Mouse (Mus musculus): ENCODE data around the gene Pou3f1. TPM values are rescaled to one million over a fixed set of nuclear protein-coding genes. Genes with fewer than 3 reads are reported as not detected.
A peak's percentile ranks its signal among the peaks of the same experiment; 100 is the strongest.

Gene Pou3f1
- polyA plus RNA-seq, 1 experiment from 2014 or later, result 16.8 TPM

- ATAC-seq (replicated peaks), result no peak
- WGBS, result 41% methylated on average over 1 of the region's 1 CpGs
- H3K36me3 ChIP-seq (replicated peaks), result no peaks in the 10 kb centered on the region
Observed at GRCm38 (mm10) chr4:124626836-124627235, 29.8 kb upstream of the Pou3f1 start.

GRCm38 (mm10) chr4:124631456-124631855 is 25.2 kb upstream of the Pou3f1 start:
- Histone ChIP-seq H3K9ac (no peak overlapping the region), H3K36me3 (replicated peaks) (no peaks in the 10 kb centered on the region), H3K4me1 (peaks cover 5% of the 10 kb centered on the region), H3K4me3 (no peak overlapping the region), H3K4me2 (no peak overlapping the region), H3K27me3 (replicated peaks) (no peaks in the 10 kb centered on the region), H3K27ac (no peak overlapping the region), H3K9me3 (no peaks in the 10 kb centered on the region)
- no peak for ATAC-seq (replicated peaks)
- WGBS, result 67% methylated on average over 4 of the region's 4 CpGs

More at GRCm38 (mm10) chr4:124626836-124627235, 29.8 kb upstream of the Pou3f1 start:
- Histone ChIP-seq H3K4me1 (peaks cover 9% of the 10 kb centered on the region), H3K9me3 (no peaks in the 10 kb centered on the region), H3K9ac (no peak overlapping the region), H3K4me3 (no peak overlapping the region), H3K27me3 (replicated peaks) (no peaks in the 10 kb centered on the region), H3K4me2 (no peak overlapping the region), H3K27ac (no peak overlapping the region)

GRCm38 (mm10) chr4:124632856-124633255 is 23.8 kb upstream of the Pou3f1 start:
- Histone ChIP-seq H3K27ac (no peak overlapping the region), H3K9ac (no peak overlapping the region), H3K4me2 (no peak overlapping the region), H3K4me3 (no peak overlapping the region), H3K4me1 (peaks cover 5% of the 10 kb centered on the region; the same call in 1 of the 2 replicates), H3K36me3 (replicated peaks) (no peaks in the 10 kb centered on the region), H3K27me3 (replicated peaks) (0 out of 2 replicates have a peak, but pooled peaks cover under 1% of the 10 kb centered on the region), H3K9me3 (no peaks in the 10 kb centered on the region)
- no peak for ATAC-seq (replicated peaks)
- 46% methylated on average over 10 of the region's 10 CpGs for WGBS

GRCm38 (mm10) chr4:124633281-124633680 is 23.3 kb upstream of the Pou3f1 start:
- 0 out of 2 replicates have a peak, but pooled peaks cover 2% of the 10 kb centered on the region for H3K27me3 ChIP-seq (replicated peaks)
- H3K36me3 ChIP-seq (replicated peaks), result no peaks in the 10 kb centered on the region
- H3K9ac ChIP-seq, result no peak overlapping the region
- H3K4me2 ChIP-seq, result no peak overlapping the region
- WGBS, result 12% methylated on average over 9 of the region's 9 CpGs
- no peak overlapping the region for H3K27ac ChIP-seq
- H3K4me1 ChIP-seq, result peaks cover 5% of the 10 kb centered on the region; the same call in 1 of the 2 replicates
- ATAC-seq (replicated peaks), result no peak
- H3K4me3 ChIP-seq, result no peak overlapping the region
- no peaks in the 10 kb centered on the region for H3K9me3 ChIP-seq

GRCm38 (mm10) chr4:124639715-124640114 is 16.9 kb upstream of the Pou3f1 start:
- Histone ChIP-seq H3K4me3 (no peak overlapping the region), H3K9ac (no peak overlapping the region), H3K4me2 (peak overlapping the region; percentile 13), H3K4me1 (peaks cover 11% of the 10 kb centered on the region), H3K9me3 (no peaks in the 10 kb centered on the region), H3K27ac (no peak overlapping the region), H3K27me3 (replicated peaks) (0 out of 2 replicates have a peak, but pooled peaks cover 2% of the 10 kb centered on the region), H3K36me3 (replicated peaks) (no peaks in the 10 kb centered on the region)
- no peak for ATAC-seq (replicated peaks)
- WGBS, result 19% methylated on average over 12 of the region's 12 CpGs

GRCm38 (mm10) chr4:124643859-124644258 is 12.7 kb upstream of the Pou3f1 start:
- WGBS, result 92% methylated on average over 9 of the region's 9 CpGs
- no peak for ATAC-seq (replicated peaks)

GRCm38 (mm10) chr4:124644974-124645433 is 11.6 kb upstream of the Pou3f1 start:
- Histone ChIP-seq H3K4me2 (no peak overlapping the region), H3K9me3 (no peaks in the 10 kb centered on the region), H3K4me1 (peaks cover 12% of the 10 kb centered on the region; the same call in 1 of the 2 replicates), H3K4me3 (no peak overlapping the region), H3K27ac (no peak overlapping the region), H3K27me3 (replicated peaks) (0 out of 2 replicates have a peak, but pooled peaks cover 3% of the 10 kb centered on the region), H3K36me3 (replicated peaks) (no peaks in the 10 kb centered on the region), H3K9ac (no peak overlapping the region)
- 21% methylated on average over 3 of the region's 3 CpGs for WGBS
- ATAC-seq (replicated peaks), result no peak

More at GRCm38 (mm10) chr4:124643859-124644258, 12.7 kb upstream of the Pou3f1 start:
- Histone ChIP-seq H3K4me3 (no peak overlapping the region), H3K4me2 (no peak overlapping the region), H3K9ac (no peak overlapping the region), H3K9me3 (no peaks in the 10 kb centered on the region), H3K27me3 (replicated peaks) (0 out of 2 replicates have a peak, but pooled peaks cover 3% of the 10 kb centered on the region), H3K4me1 (peaks cover 21% of the 10 kb centered on the region), H3K36me3 (replicated peaks) (no peaks in the 10 kb centered on the region), H3K27ac (no peak overlapping the region)

GRCm38 (mm10) chr4:124646591-124646990 is 10.0 kb upstream of the Pou3f1 start:
- Histone ChIP-seq H3K9ac (no peak overlapping the region), H3K27ac (no peak overlapping the region), H3K27me3 (replicated peaks) (0 out of 2 replicates have a peak, but pooled peaks cover 3% of the 10 kb centered on the region), H3K36me3 (replicated peaks) (no peaks in the 10 kb centered on the region), H3K4me1 (peaks cover 10% of the 10 kb centered on the region; the same call in 1 of the 2 replicates), H3K4me2 (no peak overlapping the region), H3K4me3 (no peak overlapping the region), H3K9me3 (no peaks in the 10 kb centered on the region)
- WGBS, result 24% methylated on average over 8 of the region's 8 CpGs
- no peak for ATAC-seq (replicated peaks)

- WGBS, result 28% methylated on average over 5 of the region's 5 CpGs
- H3K27me3 ChIP-seq (replicated peaks), result 0 out of 2 replicates have a peak, but pooled peaks cover 3% of the 10 kb centered on the region
- no peak overlapping the region for H3K4me2 ChIP-seq
- H3K9me3 ChIP-seq, result no peaks in the 10 kb centered on the region
- H3K27ac ChIP-seq, result no peak overlapping the region
- no peaks in the 10 kb centered on the region for H3K36me3 ChIP-seq (replicated peaks)
- peaks cover 16% of the 10 kb centered on the region for H3K4me1 ChIP-seq
- no peak for ATAC-seq (replicated peaks)
- H3K4me3 ChIP-seq, result no peak overlapping the region
- H3K9ac ChIP-seq, result no peak overlapping the region
Observed at GRCm38 (mm10) chr4:124647909-124648308, 8.7 kb upstream of the Pou3f1 start.

GRCm38 (mm10) chr4:124652886-124653285 is 3.7 kb upstream of the Pou3f1 start:
- no peaks in the 10 kb centered on the region for H3K36me3 ChIP-seq (replicated peaks)
- peaks cover 16% of the 10 kb centered on the region; the same call in 1 of the 2 replicates for H3K27me3 ChIP-seq (replicated peaks)
- no peaks in the 10 kb centered on the region for H3K9me3 ChIP-seq
- no peak overlapping the region for H3K4me3 ChIP-seq
- H3K4me2 ChIP-seq, result no peak overlapping the region
- WGBS, result 7% methylated on average over 9 of the region's 9 CpGs
- H3K4me1 ChIP-seq, result peaks cover 26% of the 10 kb centered on the region
- ATAC-seq (replicated peaks), result no peak
- H3K27ac ChIP-seq, result no peak overlapping the region
- no peak overlapping the region for H3K9ac ChIP-seq

- Histone ChIP-seq H3K36me3 (replicated peaks) (no peaks in the 10 kb centered on the region), H3K4me3 (peak overlapping the region; percentile 54), H3K9me3 (no peaks in the 10 kb centered on the region), H3K27ac (peak overlapping the region; percentile 70), H3K4me2 (peak overlapping the region; percentile 66), H3K27me3 (replicated peaks) (peaks cover 34% of the 10 kb centered on the region), H3K9ac (peak overlapping the region; percentile 49), H3K4me1 (peaks cover 43% of the 10 kb centered on the region)
- peak; percentile 93 for ATAC-seq (replicated peaks)
- WGBS, result under 1% methylated on average over 70 of the region's 92 CpGs
Observed at GRCm38 (mm10) chr4:124656854-124657650, 445 bp downstream of the Pou3f1 start.

GRCm38 (mm10) chr4:124657781-124658180 is 1.2 kb downstream of the Pou3f1 start:
- Histone ChIP-seq H3K4me3 (peak overlapping the region; percentile 54), H3K4me1 (peaks cover 38% of the 10 kb centered on the region), H3K9ac (peak overlapping the region; percentile 47), H3K27me3 (replicated peaks) (peaks cover 41% of the 10 kb centered on the region), H3K36me3 (replicated peaks) (no peaks in the 10 kb centered on the region), H3K27ac (peak overlapping the region; percentile 70), H3K9me3 (no peaks in the 10 kb centered on the region), H3K4me2 (peak overlapping the region; percentile 66)
- under 1% methylated on average over 56 of the region's 61 CpGs for WGBS
- peak; percentile 25 for ATAC-seq (replicated peaks)
